8 mouse cellular contexts compared by ENCODE assay signal in genomic region chr11:98966499-98967141, GRCm38 (mm10). TPM values are rescaled to one million over a fixed set of nuclear protein-coding genes. Genes with fewer than 3 reads are reported as not detected.
DNase-seq lines count a peak whose midpoint lies in the region; ATAC-seq and TF ChIP-seq lines count a peak whose summit lies in the region.

No protein-coding gene starts in this region.

- TF ChIP-seq CTCF in layer of hippocampus, adult 2 months (conservative IDR thresholded peaks at IDR 0.05): peak; percentile 67

- ATAC-seq in embryonic facial prominence, embryonic 14.5 days (ENCODE audit: low read depth): no peak
- ATAC-seq in heart, embryonic 14.5 days (ENCODE audit: insufficient number of reproducible peaks, insufficient read depth, low FRiP score, low read depth): no peak; the same call in 1 of the 2 replicates
- ATAC-seq in erythroblast, adult 5-6 weeks (replicated peaks; ENCODE audit: low FRiP score, poor library complexity, severe bottlenecking): no peak

- H3K27me3 ChIP-seq in embryonic facial prominence, embryonic 14.5 days (replicated peaks; ENCODE audit: control insufficient read depth, insufficient read depth, low read length): no peaks in the 10 kb centered on the region
- H3K27me3 ChIP-seq in heart, embryonic 14.5 days (ENCODE audit: control insufficient read depth, insufficient read depth, low read length): no peaks in the 10 kb centered on the region

- H3K9me3 ChIP-seq in embryonic facial prominence, embryonic 14.5 days (ENCODE audit: control insufficient read depth, low read length): no peaks in the 10 kb centered on the region
- H3K9me3 ChIP-seq in heart, embryonic 14.5 days (ENCODE audit: control insufficient read depth, low read length): no peaks in the 10 kb centered on the region

- H3K4me3 ChIP-seq in embryonic facial prominence, embryonic 14.5 days (ENCODE audit: low read depth, low read length): no peak overlapping the region
- H3K4me3 ChIP-seq in heart, embryonic 14.5 days (ENCODE audit: control insufficient read depth in 1 of 2, insufficient read depth in 1 of 2, low read depth in 1 of 2, low read length in 2 of 2): no peak overlapping the region
- H3K4me3 ChIP-seq in layer of hippocampus, adult 2 months: no peak overlapping the region

- 42% methylated on average over 8 of the region's 9 CpGs for WGBS in embryonic facial prominence, embryonic 14.5 days
- WGBS in heart, embryonic 14.5 days: 39% methylated on average over 9 of the region's 9 CpGs

- DNase-seq in CD4-positive helper T cell, adult 2 months (ENCODE audit: low read depth, low spot score): peak; percentile 29
- DNase-seq in adrenal gland, adult 2 months: peak; percentile 91
- no peak for DNase-seq in embryonic facial prominence, embryonic 14.5 days (ENCODE audit: low spot score)
- DNase-seq in layer of hippocampus, adult 2 months (ENCODE audit: low spot score in 2 of 2): peak; percentile 73 to 81
- peak; percentile 77 for DNase-seq in lung, postnatal 25 days (ENCODE audit: low spot score)
- peak; percentile 82 for DNase-seq in right cerebral cortex, adult 18-20 months

- peaks cover 92% of the 10 kb centered on the region for H3K4me1 ChIP-seq in embryonic facial prominence, embryonic 14.5 days (ENCODE audit: control insufficient read depth, insufficient read depth, low read length)
- H3K4me1 ChIP-seq in heart, embryonic 14.5 days (ENCODE audit: control insufficient read depth in 2 of 2, insufficient read depth in 2 of 2, low read length in 2 of 2): peaks cover 73 to 97% of the 10 kb centered on the region in 2 experiments

- peak overlapping the region; percentile 36 for H3K27ac ChIP-seq in embryonic facial prominence, embryonic 14.5 days (replicated peaks; ENCODE audit: low read depth, low read length)
- peak overlapping the region in 1 of 2 experiments; percentile 3; a peak in 1 of 4 replicates for H3K27ac ChIP-seq in heart, embryonic 14.5 days (replicated peaks in 1 of 2; ENCODE audit: control insufficient read depth in 1 of 2, insufficient read depth in 1 of 2, low read depth in 2 of 2, low read length in 2 of 2)
- peak overlapping the region; percentile 64; the same call in 1 of the 2 replicates for H3K27ac ChIP-seq in layer of hippocampus, adult 2 months

- H3K9ac ChIP-seq in embryonic facial prominence, embryonic 14.5 days (ENCODE audit: low read depth, low read length): 0 out of 2 replicates have a peak overlapping the region, but pooled peaks have one; percentile 7
- H3K9ac ChIP-seq in heart, embryonic 14.5 days (ENCODE audit: low read length): peak overlapping the region; percentile 31; the same call in 1 of the 2 replicates

- peak overlapping the region; percentile 93; the same call in 1 of the 2 replicates for H3K4me2 ChIP-seq in embryonic facial prominence, embryonic 14.5 days (ENCODE audit: low read depth, low read length)
- H3K4me2 ChIP-seq in heart, embryonic 14.5 days (ENCODE audit: low read length): no peak overlapping the region

- H3K36me3 ChIP-seq in embryonic facial prominence, embryonic 14.5 days (ENCODE audit: control insufficient read depth, insufficient read depth, low read length): peaks cover 48% of the 10 kb centered on the region
- peaks cover 54% of the 10 kb centered on the region for H3K36me3 ChIP-seq in heart, embryonic 14.5 days (ENCODE audit: control insufficient read depth, insufficient read depth, low read length)

RNA-seq across cellular contexts. Expression of gene Gjd3, which starts 16.2 kb away (rescaled TPM):
- total RNA-seq in adrenal gland, adult 2 months (2021): not detected
- polyA plus RNA-seq in adrenal gland, adult 2 months (2012; rRNA removed): 1.1 and 1.2 TPM in 2 replicates
- 0.34 and 0.56 TPM in 2 replicates for polyA plus RNA-seq in embryonic facial prominence, embryonic 14.5 days (2014; fragmentation: Nextera tagmentation; extraction: Ambion mirVana)
- 1.00 and 2.3 TPM in 2 replicates for polyA plus RNA-seq in heart, embryonic 14.5 days (2014; fragmentation: Nextera tagmentation; extraction: Ambion mirVana)
- total RNA-seq in layer of hippocampus, adult 2 months (2021): 1 to 10 TPM; 1.3 to 2.0 TPM
- not detected in 2 replicates for total RNA-seq in erythroblast, adult 5-6 weeks (2015; ENCODE audit: low replicate concordance)
- not detected in 2 replicates for total RNA-seq in erythroblast, adult 5-6 weeks (2017; ENCODE audit: low replicate concordance)

RNA-seq across cellular contexts. Expression of gene Rara, which starts 39.0 kb away (rescaled TPM):
- total RNA-seq in adrenal gland, adult 2 months (2021): 10 to 100 TPM; 17.0 to 30.8 TPM
- polyA plus RNA-seq in adrenal gland, adult 2 months (2012; rRNA removed): 43.7 and 44.9 TPM in 2 replicates
- 46.4 and 50.3 TPM in 2 replicates for polyA plus RNA-seq in embryonic facial prominence, embryonic 14.5 days (2014; fragmentation: Nextera tagmentation; extraction: Ambion mirVana)
- polyA plus RNA-seq in heart, embryonic 14.5 days (2014; fragmentation: Nextera tagmentation; extraction: Ambion mirVana): 31.4 and 33.4 TPM in 2 replicates
- 10 to 100 TPM; 15.4 to 19.0 TPM for total RNA-seq in layer of hippocampus, adult 2 months (2021)
- 13.1 and 13.2 TPM in 2 replicates for total RNA-seq in erythroblast, adult 5-6 weeks (2015; ENCODE audit: low replicate concordance)
- total RNA-seq in erythroblast, adult 5-6 weeks (2017; ENCODE audit: low replicate concordance): 2.8 TPM in 2 replicates

RNA-seq across cellular contexts. Expression of gene Top2a, which starts 57.4 kb away (rescaled TPM):
- 1 to 10 TPM; 4.1 to 8.1 TPM for total RNA-seq in adrenal gland, adult 2 months (2021)
- polyA plus RNA-seq in adrenal gland, adult 2 months (2012; rRNA removed): 0.28 and 0.29 TPM in 2 replicates
- 181 and 201 TPM in 2 replicates for polyA plus RNA-seq in embryonic facial prominence, embryonic 14.5 days (2014; fragmentation: Nextera tagmentation; extraction: Ambion mirVana)
- 169 and 174 TPM in 2 replicates for polyA plus RNA-seq in heart, embryonic 14.5 days (2014; fragmentation: Nextera tagmentation; extraction: Ambion mirVana)
- total RNA-seq in layer of hippocampus, adult 2 months (2021): 1 to 10 TPM; 1.7 to 3.0 TPM
- 132 and 152 TPM in 2 replicates for total RNA-seq in erythroblast, adult 5-6 weeks (2015; ENCODE audit: low replicate concordance)
- total RNA-seq in erythroblast, adult 5-6 weeks (2017; ENCODE audit: low replicate concordance): 334 and 394 TPM in 2 replicates

RNA-seq across cellular contexts. Expression of gene Cdc6, which starts 59.0 kb away (rescaled TPM):
- under 1 TPM; 0.48 to 0.86 TPM for total RNA-seq in adrenal gland, adult 2 months (2021)
- 0.07 and 0.08 TPM in 2 replicates for polyA plus RNA-seq in adrenal gland, adult 2 months (2012; rRNA removed)
- 22.7 and 23.0 TPM in 2 replicates for polyA plus RNA-seq in embryonic facial prominence, embryonic 14.5 days (2014; fragmentation: Nextera tagmentation; extraction: Ambion mirVana)
- polyA plus RNA-seq in heart, embryonic 14.5 days (2014; fragmentation: Nextera tagmentation; extraction: Ambion mirVana): 15.6 and 17.5 TPM in 2 replicates
- under 1 TPM; 0.52 to 0.64 TPM for total RNA-seq in layer of hippocampus, adult 2 months (2021)
- total RNA-seq in erythroblast, adult 5-6 weeks (2015; ENCODE audit: low replicate concordance): 20.0 and 20.1 TPM in 2 replicates
- total RNA-seq in erythroblast, adult 5-6 weeks (2017; ENCODE audit: low replicate concordance): 46.7 and 54.2 TPM in 2 replicates

Comparison
In these comparisons a context has a peak if more than half of its experiments do, and no peak if none do; other contexts are left out.
1. RNA of gene Top2a, which starts 57.4 kb away (total RNA-seq): 132 to 394 TPM in erythroblast, adult 5-6 weeks; 4.1 to 8.1 TPM in adrenal gland, adult 2 months and 1.7 to 3.0 TPM in layer of hippocampus, adult 2 months; every median in the first group is over 10 times any median in the second.